Mouse (Mus musculus) hindbrain, embryonic 14.5 days (tissue): ENCODE results near the gene Camk1. TPM values are rescaled to one million over a fixed set of nuclear protein-coding genes. Genes with fewer than 3 reads are reported as not detected.

ENCODE experiments used
- polyA plus RNA-seq: library from polyadenylated mRNA; unstranded; fragments of >200 nt; fragmentation: Nextera tagmentation; extraction: Ambion mirVana; gene quantifications from 2 replicates; pipeline ENCODE4 v1.2.1, GENCODE M21; 2014

Camk1 gene
- polyA plus RNA-seq, 1 experiment from 2014 or later, result 111 TPM

Other genes starting within 250 kb of the Camk1 start
- gene Lhfpl4, start 148.6 kb downstream of the Camk1 start, polyA plus RNA-seq, result 19.9 and 21.1 TPM in 2 replicates
- gene Mtmr14, start 106.1 kb downstream of the Camk1 start, polyA plus RNA-seq, result 36.3 and 36.7 TPM in 2 replicates
- gene Cpne9, start 61.7 kb downstream of the Camk1 start, polyA plus RNA-seq, result 2.4 and 5.0 TPM in 2 replicates
- gene Brpf1, start 36.8 kb downstream of the Camk1 start, polyA plus RNA-seq, result 17.5 and 18.1 TPM in 2 replicates
- gene Ogg1, start 17.0 kb downstream of the Camk1 start, polyA plus RNA-seq, result 8.4 and 9.0 TPM in 2 replicates
- gene Tada3, start 33.9 kb upstream of the Camk1 start, polyA plus RNA-seq, result 62.6 and 67.0 TPM in 2 replicates
- gene Arpc4, start 34.1 kb upstream of the Camk1 start, polyA plus RNA-seq, result 231 and 235 TPM in 2 replicates
- gene Ttll3, start 45.3 kb upstream of the Camk1 start, polyA plus RNA-seq, result 7.0 and 8.1 TPM in 2 replicates
- gene Rpusd3, start 75.4 kb upstream of the Camk1 start, polyA plus RNA-seq, result 15.0 and 19.0 TPM in 2 replicates
- not detected in 2 replicates for gene Cidec, start 91.8 kb upstream of the Camk1 start, polyA plus RNA-seq
- 87.9 and 88.5 TPM in 2 replicates for gene Jagn1, start 98.6 kb upstream of the Camk1 start, polyA plus RNA-seq
- gene Il17re, start 114.5 kb upstream of the Camk1 start, polyA plus RNA-seq, result 0.27 and 0.31 TPM in 2 replicates
- 2.4 and 3.0 TPM in 2 replicates for gene Il17rc, start 127.4 kb upstream of the Camk1 start, polyA plus RNA-seq
- gene Creld1, start 139.3 kb upstream of the Camk1 start, polyA plus RNA-seq, result 61.5 and 69.9 TPM in 2 replicates
- 10.5 and 10.7 TPM in 2 replicates for gene Prrt3, start 157.9 kb upstream of the Camk1 start, polyA plus RNA-seq
- 107 and 119 TPM in 2 replicates for gene Emc3, start 187.7 kb upstream of the Camk1 start, polyA plus RNA-seq
- gene Fancd2, start 187.7 kb upstream of the Camk1 start, polyA plus RNA-seq, result 2.1 and 2.5 TPM in 2 replicates